Mouse (Mus musculus) monocyte, adult 5-6 weeks (primary cell): ENCODE measurements around the gene Spi1. TPM values are rescaled to one million over a fixed set of nuclear protein-coding genes. Genes with fewer than 3 reads are reported as not detected.
"Not testable (repeated sequence)": the region's sequence is repeated elsewhere in the genome, so short reads cannot be mapped to it uniquely, and the experiment has no call there.

Source experiments
- ATAC-seq: fragments of 153-309, 156-312 bp; replicated peaks from 2 replicates; pipeline ENCODE4 v1.8.0; 2017; ENCODE audit warnings: mild to moderate bottlenecking; ENCODE audit not compliant: low TSS enrichment, insufficient number of reproducible peaks, severe bottlenecking, poor library complexity, low FRiP score
- total RNA-seq: library from RNA; stranded (forward); fragments of 200-1000, 200-491, 200-594 nt; gene quantifications from 3 replicates; pipeline ENCODE4 v1.2.3, GENCODE M21; 2017

Gene Spi1
- 306 to 616 TPM (median 505 TPM) in 3 replicates for total RNA-seq

DNA sequence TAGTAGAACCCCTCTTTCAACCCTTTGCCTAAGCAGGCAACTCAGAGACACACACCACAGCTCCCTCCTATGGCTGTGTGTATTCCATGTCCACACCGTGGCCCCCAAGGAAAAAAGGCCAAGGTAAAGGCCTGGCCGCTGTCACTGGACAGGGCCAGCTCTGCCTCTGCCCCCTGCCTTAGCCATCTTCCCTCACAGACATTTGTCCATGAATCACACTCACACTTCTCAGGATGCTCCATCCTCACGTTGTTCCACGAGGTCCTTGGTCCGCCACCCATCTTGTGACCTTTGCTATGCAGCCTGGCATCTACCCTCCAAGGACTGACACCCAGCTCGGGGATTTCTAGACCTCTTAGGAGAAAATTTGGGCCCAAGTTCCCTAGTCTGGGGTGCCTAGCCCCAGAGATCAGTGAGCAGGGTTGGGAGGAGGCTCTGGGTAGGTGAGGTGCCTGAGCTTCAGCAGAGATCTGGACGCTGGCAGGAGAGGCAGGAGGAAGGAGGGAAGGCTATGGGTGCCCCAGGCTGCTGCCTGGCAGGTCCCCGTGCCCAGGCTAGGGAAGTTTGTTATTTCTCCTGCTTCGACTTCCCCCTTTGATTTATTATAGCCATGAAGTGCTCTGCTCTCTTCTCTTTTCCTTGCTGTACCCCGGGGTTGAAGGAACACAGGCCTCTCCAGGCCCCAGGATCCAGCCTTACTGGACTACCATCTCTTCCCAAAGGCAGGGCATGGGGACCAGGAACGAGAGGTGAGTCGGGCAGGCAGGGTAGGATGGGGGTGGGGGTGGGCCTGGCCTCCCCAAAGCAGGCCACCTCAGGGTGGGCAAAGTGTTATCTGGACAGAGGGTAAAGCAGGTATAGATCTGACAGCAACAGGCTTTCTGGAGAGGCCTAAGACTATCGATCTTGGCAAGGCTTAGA is at the start of gene Spi1:
TSS of gene Spi1 (plus strand) at position 616 of the 921 bp plus-strand sequence.
- 0 out of 2 replicates have a peak, but pooled peaks have one; percentile 2 for ATAC-seq

DNA sequence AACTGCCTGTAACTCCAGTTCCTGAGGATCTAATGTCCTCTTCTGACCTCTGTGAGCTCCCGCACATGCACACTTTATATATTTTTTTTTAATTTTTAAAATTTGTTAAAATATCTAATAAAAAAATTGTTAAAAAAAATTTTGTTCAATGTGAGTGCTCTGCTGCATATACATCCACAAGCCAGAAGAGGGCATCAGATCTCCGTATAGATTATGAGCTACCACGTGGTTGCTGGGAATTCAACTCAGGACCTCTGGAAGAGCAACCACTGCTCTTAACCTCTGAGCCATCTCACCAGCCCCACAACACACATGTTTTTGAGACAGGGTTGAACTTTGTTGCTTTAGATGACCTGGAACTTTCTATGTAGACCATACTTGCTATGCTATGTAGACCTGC is 49.2 kb upstream of the Spi1 start:
- no peak for ATAC-seq

DNA sequence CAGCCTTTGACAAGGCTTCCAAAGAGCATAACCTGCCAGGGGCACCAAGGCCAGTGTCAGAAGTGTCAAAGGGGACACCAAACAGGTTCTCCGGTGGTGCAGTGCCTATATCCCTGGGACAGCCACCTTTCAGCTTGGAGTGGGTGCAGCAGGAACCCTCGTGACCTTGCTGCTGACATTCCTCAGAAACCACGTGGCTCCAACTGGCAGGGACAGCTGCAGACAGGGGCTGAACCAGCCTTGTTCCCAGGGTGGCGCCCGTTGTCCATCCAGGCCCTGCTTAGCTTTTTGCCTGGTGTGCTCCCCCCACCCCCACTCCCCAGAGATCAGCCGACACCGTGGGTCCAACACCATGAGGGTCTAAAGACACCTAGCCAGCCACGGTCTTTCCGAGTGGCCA is 46.8 kb upstream of the Spi1 start, which contains the start of gene Rapsn:
TSS of gene Rapsn (plus strand) at position 236 of the 400 bp plus-strand sequence.
- no peak for ATAC-seq

DNA sequence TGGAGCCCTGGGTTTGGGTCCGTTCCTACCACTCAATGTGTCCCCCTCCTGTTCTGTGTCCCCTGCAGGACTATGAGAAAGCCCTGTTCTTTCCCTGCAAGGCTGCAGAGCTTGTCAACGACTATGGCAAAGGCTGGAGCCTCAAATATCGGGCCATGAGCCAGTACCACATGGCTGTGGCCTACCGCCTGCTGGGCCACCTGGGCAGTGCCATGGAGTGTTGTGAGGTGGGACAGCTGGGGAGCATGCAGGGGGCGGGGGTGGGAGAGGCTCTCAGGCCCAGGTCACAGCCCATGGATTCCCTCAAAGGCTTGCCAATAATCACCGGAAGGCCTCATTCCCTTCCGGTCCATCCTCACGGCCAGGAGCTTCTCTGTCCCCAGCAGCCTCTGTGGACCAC is 40.4 kb upstream of the Spi1 start:
- no peak for ATAC-seq

DNA sequence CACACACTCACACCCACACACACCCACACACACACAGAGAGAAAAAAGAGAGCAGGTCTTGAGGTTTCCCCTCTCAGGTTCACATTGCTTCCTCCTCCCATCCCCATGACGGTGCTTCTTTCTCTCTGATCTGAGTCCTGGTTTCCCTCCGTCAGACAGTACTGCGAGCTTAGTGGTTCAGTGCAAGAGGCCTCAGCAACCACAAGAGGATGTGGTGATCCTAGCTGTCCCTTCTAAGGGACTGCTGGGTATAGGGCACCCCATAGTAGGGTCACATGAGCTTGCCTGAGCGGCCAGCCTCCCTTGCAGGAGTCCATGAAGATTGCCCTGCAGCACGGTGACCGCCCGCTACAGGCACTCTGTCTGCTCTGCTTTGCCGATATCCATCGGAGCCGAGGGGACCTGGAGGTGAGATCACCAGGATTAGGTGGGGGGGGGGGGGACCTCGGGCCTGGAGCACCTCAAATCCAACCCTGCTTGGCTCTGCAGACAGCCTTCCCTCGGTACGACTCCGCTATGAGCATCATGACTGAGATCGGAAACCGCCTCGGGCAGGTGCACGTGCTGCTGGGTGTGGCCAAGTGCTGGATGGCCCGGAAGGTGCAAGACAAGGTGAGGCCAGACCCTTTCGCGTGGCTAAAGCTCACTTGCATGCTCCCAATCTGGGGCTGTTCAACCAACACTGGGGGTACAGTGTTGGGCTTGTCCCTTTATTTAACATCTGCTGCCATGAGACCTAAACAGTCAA is 39.4 kb upstream of the Spi1 start:
- ATAC-seq, result peak; percentile 81

DNA sequence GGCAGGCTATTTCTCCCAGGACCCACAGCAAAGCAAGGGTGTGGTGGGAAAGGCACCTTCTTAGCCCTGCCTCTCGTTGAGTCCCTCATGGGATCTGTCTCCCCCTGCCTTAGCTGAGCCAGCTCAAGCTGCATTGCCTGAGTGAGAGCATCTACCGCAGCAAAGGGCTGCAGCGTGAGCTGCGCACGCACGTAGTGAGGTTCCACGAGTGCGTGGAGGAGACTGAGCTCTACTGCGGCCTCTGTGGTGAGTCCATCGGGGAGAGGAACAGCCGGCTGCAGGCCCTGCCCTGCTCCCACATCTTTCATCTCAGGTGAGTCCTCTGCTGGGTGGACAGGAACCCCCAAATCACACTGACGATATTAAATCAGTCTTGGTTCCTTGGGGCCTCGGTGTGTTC is 37.5 kb upstream of the Spi1 start:
- ATAC-seq, result no peak

DNA sequence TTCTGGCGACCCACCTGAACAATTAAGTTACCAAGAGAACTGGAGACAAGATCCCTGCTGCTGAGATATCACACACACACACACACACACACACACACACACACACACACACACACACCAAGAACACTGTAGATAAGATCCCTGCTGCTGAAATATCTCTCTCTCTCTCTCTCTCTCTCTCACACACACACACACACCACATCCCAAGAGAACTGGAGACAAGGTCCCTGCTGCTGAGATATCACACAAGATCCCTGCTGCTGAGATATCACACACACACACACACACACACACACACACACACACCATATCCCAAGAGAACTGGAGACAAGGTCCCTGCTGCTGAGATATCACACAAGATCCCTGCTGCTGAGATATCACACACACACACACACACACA is 36.4 kb upstream of the Spi1 start:
- not testable (repeated sequence) for ATAC-seq

DNA sequence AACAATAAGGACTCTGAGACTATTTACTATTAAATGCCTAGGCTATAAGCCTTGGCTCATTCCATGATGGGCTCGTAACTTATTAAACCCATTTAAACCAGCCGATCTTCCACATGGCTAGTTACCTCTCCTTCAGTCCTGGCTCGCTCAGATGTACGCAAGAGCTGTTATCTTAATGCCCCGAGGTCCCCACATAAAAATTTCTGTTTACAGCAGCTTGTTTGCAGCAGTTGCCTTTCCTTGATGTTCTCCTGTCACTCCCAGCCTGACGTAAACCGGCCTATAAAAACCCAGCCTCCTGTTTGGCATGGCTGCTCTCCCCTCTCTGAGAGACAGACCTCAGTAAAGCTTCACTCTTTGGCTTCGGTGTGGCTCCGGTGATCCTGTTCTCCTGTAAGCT is 34.8 kb upstream of the Spi1 start:
- ATAC-seq, result no peak

DNA sequence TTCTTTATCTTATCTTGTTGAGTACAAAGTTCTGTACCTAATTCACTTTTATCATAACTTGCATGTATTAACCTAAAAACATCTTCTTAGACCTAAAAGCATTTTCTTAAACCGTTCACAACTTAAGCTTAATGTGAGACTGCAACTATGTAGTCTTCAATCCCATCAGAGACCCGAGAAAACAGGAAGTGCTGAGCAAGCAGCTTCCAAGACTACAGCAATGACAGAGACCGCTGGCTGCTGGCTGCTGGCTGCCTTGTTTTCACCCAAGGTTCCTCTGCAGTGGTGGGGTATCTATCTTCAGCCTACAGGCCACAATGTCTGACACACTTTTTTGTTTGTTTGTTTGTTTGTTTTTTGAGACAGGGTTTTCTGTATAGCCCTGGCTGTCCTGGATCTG is 30.3 kb upstream of the Spi1 start:
- ATAC-seq, result no peak

DNA sequence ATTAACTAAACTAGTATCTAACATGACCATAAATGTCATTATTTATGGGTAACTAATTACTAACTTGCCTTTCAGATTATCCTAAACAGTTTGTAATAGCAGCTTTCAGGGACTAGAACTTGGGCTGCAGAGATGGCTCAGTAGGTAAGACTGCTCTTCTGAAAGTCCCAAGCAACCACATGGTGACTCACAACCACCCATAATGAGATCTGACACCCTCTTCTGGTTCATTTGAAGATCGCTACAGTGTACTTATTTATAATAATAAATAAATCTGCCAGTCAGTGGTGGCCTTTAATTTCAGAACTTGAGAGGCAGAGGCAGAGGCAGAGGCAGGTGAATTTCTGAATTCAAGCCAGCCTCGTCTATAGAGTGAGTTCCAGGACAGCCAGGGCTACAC is 29.4 kb upstream of the Spi1 start:
- ATAC-seq, result no peak

DNA sequence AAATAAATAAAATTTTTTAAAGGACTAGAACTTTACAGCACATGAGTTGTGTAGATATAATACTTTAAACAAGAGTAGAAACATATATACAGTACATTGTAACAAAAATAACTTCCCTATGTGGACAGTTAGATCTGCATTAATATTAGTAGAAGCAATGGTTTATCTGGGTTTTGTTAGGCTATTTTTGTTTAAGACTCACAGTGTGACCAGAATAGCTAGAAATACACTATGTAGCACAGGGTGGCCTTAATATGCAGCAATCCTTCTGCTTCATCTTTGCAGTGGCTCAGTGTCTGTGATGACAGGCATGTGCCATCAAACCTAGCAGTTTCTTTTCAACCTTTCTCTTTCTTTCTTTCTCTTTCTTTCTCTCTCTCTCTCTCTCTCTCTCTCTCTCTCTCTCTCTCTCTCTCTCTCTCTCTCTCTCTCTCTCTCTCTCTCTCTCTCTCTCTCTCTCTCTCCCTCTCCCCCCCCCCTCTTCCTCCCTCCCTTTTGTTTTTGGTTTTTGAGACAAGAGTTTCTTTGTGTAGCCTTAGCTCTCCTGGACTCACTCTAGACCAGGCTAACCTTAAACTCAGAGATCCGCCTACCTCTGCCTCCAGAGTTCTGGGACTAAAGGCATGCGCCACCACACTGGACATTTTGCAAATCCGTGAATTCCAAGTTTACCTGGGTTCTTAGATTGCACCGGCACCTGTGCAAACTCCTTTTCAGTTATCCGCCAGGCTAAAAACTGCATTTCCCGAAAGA is 28.8 kb upstream of the Spi1 start:
- no peak for ATAC-seq

DNA sequence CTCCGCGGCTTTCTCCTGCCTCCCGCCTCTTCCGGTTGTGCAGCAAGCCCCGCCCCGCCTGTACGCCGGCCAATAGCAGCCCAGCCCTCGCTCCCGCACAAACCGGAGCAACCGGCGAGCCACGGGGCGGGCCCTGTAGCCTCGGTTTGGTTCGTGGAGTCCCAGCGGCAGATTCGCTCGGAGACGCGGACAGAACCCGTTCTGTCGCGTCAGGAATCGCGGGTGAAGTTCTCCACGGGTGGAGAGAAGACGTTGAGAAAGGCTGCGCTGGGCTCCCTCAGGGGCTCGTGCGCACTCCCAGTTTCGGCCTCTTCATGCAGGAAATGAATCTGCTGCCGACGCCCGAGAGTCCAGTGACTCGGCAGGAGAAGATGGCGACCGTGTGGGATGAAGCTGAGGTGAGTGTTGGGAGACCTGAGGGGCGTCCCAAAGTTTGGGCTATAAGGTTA is 28.2 kb upstream of the Spi1 start, which contains the start of gene Psmc3:
TSS of gene Psmc3 (plus strand) at position 76 of the 449 bp plus-strand sequence.
- ATAC-seq, result peak; percentile 93

DNA sequence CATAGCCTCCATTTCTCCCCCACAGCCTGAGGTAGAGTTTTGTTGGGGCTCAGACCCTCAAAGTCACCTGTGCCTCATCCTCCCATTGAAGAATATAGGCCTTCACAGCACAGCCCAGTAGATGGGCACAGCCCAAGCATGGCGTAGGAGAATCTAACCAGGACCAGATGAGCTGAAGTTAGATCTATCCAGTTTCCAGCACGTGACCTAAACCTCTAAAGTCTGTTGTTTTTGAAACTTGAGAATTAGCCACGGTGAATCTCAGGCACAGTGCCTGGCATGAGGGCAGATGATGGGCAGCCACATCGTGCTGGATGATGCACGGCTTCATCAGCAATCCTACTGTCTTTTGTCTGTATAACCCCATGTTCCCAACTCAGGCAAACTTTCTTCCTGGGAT is 23.8 kb upstream of the Spi1 start:
- ATAC-seq, result no peak

DNA sequence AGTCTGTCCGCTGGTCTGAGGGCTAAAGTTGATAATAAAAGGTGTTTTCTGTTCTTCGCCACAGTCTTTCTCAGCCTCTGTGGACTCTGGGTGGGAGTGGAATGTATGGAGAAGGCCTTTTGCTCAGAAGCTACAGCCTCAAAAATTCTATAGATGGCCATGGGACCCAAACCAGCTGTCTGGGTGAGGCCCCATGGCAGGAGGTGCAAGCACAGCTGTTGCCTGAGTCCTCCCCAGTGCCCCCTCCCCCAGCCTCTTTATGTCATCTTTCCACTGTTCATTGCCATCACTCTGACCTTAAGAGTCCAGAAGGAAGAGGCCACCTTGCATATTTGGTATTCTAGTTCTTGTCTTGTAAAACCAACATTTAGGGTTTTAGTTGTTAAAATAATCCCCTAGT is 22.8 kb upstream of the Spi1 start:
- ATAC-seq, result no peak

DNA sequence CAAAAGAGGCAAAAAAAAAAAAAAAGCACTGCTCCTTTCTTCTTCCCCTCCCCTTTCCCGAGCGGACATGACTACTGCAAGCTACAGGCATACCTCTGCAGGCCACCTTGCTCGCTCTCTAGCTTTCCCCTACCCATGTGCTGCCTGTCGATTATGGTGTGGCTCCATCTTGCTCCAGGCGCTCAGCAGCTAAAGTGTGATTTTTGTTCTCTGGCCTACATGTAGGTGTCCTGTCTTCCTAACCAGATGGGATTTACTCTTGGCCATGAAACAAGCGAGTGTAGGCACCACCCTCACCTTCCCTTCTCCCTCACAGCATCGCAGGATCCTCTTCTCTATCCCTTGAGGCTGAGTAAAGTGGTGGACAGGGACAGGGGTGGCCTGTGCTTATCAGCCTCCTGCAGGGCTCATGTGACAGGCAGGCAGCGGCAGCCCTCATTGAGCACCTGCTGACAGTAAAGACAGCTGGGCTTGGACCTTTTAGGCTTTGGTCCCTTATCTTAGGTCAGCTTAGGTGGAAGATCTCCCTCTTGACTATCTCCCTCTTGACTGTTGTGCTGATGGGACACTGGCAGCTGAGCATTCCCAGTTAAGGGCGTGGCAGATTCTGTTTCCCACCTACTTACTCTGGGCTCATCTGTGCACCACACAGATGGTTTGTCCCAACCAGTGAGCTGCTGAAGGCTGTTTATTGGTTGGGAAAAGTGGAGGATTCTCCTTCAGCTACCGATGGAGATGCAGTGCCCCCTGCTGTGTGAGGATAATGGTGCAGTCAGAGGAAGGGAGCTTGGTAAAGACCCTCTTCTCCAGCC is 21.4 kb upstream of the Spi1 start:
- no peak for ATAC-seq

DNA sequence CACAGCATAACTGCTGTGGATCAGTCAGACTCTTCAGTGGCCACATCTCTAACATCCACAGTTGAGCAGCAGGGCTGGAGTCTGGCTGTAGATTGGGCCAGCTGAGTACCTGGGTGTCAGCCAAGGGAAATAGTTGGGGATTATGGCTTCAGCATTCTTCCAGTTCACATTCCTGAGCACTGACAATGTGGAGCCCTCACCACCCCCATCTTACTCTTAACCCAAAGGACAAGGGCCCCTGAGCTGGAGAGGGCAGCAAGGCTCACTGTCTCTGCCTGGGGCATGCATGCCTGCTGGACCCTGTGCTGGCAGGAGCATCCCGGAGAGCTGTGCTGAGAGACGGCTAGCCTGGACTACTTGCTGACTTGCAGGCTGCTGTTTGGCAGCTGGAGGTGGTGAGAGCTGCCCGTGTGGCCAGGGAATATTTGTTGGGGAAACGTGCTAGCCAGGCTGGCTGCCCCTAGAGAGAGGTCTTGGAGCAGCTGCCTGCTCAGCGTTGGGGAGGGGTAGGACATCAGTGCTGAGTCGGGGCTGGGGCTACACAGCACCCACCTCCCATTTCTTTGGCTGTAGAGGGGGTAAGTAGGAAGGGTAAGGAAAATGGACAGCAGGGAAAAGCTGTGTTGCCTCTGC is 20.2 kb upstream of the Spi1 start:
- ATAC-seq, result no peak

DNA sequence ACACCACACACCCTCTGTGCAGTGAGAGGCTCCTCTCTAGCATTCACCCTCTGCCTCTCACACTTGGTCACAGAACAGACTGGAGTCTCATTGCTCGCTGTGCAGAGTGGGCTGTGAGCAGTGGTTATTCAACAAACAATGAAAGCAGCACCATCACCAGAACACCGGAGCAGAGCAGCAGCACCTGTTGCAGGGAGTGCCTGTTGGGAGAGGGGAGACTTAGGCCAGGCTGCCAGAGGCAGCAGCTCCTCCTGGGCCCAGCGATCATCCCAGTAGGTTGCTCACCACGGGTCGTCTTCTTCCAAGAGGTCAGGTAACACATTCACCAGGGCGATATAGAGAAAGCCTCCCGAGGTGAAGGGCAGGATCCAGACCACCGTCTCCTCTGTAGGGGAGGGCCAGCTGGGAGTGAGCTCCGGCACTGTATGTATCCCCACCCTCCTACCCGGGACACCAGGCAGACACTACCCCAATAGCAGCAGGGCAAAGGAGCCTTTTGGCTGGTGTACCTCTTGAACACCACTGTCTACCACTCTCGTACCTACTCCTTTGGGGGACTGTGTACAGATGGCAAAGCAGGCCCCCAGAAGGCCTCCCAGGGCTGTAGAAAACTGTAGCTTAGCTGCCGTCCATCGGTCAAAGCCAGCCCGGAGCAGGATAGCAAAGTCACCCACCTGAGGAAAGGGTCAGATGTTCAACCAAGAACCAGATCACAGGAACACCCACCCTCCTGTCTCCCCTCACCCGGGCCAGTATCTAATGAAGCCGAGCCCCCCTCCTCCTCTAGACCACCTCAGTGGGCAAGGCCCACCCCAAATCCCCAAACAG is 19.2 kb upstream of the Spi1 start:
- no peak for ATAC-seq
